Mouse (Mus musculus) retina, postnatal 7 days (tissue): ENCODE data around the gene Cenpt.
A peak's percentile ranks its signal among the peaks of the same experiment; 100 is the strongest.

Experiments
- DNase-seq: peaks from one replicate; pipeline ENCODE4 v3.0.0-alpha.2; 2012; ENCODE audit warnings: low read depth, low spot score

Cenpt gene

DNA sequence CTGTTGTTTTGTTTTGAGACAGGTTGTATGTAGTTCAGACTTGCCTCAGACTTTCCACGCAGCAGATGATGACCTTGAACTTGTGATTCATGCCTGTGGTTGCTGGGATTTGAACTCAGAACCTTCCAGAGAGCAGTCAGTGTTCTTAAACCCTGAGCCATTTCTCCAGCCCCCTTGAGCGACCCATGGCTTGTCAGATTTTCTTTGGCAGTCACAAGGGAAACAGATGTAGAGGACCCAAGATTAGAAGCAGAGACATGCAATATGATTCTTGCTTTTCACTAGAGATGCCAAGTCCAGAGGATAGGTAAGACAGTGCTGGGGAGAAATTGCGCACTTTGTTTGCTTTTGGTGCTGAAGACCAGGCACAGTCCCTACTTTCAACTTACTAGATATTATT lies at the start of gene Cenpt:
TSS of gene Cenpt (minus strand) at position 101 of the 400 bp plus-strand sequence.
- DNase-seq = no peak

DNA sequence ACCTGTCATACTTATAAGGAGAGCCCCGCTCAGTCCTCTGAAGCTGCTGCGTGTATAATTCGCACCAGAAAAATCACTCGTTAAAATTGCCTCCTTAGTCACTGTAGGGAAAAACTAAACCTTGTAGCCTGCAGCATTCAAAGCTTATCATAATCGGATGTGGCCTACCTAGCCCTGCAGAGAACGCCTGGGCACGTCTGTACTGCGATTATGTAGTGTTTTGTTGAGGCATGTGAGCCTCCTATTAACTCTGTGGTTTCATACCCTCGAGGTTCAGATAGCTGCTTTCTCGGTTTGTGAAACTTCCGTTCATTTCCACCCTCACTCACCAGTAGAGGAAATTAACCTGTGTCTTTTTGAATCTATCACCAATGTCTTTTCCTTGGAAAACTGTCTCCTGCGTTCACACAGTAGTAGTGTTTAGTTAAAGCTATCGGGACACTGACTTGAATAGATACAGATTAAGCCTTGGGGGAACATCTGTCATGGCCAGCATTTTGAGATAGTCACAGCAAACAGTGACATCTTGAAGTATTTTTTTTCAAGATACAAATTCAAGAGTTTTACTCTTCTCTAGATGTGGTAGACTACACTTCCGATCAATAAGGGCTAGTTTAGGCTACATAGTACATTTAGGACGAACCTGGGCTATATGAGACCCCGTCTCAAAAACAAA lies 48.0 kb upstream of the Cenpt start:
- DNase-seq = peak; percentile 17

DNA sequence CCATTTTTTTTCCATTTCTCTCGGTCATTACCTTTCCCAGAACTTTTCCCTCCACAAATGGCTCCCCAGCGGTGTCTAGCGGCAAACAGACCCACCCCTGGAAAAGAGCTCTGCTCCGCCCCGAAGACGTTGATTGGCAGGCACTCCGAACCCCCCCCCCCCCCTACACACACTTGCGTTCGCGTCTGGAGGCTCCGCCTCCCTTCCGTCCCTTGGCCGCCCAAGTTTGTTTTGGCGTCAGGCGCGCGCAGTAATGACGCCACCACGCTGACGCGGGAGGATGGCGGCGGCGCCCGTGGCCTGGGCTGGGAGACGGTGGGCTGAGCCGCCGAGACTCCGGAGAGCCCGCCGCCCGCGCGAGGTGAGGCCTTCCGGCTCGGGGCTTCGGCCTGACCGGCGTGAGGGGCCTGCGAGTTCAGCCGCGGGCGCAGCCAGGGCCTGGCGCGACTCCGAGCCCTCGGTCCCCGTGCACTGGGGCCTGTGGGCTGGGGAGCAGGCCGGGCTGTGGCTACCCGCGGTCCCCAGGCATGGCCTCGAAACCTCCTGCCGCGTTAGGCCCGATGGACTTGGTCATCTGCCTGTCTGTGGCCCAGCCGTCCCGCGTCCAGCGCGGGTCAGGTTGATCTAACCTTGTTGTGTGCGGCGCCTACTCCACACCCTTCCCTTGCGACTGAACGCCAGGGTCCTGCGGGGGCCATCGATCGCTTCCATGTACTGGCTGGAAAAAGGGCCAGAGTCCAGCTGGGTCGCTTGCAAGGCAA lies 47.3 kb upstream of the Cenpt start, which contains the start of gene Pskh1:
TSS of gene Pskh1 (plus strand) at position 262 of the 761 bp plus-strand sequence.
- peak; percentile 86 for DNase-seq

DNA sequence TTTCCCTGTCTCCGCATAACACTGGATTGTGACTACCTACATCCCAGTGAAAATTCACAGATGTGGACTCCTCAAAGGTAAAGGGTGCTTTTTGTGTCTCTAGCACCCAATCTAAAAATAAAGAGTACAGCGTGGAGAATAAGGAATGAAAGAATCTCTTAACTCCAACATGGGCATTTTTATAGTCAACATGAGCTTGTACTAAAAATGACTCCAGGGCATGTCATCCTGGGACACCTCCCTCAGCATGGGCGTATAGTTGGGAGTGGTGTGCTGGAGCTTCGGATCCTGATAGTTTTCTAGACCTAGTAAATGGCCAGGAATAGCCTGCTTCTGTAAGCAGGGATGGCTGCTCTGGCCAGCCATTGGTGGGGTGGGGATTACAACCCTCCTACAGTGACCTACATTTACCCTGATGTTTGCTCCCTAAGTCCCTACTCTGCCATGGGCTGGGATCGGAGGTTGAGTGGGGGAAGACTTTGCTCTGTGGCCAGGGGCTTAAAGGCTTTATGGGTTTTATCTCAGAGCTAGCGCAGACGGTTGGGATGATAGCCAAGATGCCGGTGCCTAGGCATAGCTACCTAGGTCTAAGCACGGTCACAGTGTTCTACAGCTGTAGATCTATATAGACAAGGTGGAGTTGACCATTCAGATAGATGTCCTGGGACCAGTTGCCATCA lies 44.9 kb upstream of the Cenpt start:
- peak; percentile 86 for DNase-seq

DNA sequence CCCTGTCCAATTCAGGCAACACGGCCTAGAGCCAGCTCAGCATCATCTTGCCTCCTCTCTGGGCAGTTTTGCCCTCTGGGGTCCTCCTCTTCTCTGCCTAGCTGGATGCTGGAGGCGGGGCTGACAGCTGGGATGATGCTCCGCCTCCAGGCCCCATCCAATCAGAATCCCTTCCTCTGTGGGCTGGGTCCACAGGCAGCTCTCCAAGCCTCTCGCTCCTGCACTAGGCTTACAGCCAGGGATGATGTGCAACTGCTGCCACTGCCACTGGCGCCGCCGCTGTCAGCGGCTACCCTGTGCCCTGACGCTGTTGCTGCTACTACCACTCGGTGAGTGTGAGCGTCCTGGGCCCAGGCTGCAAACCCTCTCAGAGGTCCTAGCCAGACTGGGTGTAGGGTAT lies 40.3 kb upstream of the Cenpt start, which contains the start of gene Nrn1l:
TSS of gene Nrn1l (plus strand) at position 229 of the 400 bp plus-strand sequence.
- peak; percentile 60 for DNase-seq

DNA sequence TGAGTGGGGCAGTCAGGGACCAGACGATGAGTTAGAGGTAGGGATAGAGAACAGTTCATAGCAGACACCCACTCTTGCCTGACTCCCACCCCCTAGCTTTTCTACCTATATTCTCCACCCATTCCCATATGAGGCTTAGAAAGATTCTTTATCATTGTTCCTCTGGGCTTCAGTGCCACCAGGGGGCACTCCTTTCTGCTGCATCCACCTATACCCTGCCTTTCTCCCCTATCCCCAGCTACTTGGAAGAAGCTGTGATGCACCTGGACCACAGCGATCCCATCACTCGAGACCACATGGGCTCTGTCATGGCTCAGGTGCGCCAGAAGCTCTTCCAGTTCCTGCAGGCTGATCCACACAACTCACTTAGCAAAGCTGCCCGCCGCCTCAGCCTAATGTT lies 39.4 kb upstream of the Cenpt start:
- DNase-seq = peak; percentile 33

DNA sequence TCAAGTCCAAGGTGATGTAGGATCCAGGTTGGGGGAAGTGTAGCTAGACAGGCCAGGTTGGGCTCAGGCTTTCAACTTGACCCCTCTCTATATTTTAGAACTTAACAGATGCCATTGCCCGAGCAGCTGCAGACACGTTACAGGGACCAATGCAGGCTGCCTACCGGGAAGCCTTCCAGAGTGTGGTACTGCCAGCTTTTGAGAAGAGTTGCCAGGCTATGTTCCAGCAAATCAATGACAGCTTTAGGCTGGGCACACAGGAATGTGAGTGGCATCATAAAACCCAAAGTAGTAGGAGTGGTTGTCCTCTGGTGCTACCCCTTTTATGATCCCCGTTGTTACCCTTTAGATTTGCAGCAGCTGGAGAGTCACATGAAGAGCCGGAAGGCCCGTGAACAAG lies 37.8 kb upstream of the Cenpt start:
- no peak for DNase-seq

DNA sequence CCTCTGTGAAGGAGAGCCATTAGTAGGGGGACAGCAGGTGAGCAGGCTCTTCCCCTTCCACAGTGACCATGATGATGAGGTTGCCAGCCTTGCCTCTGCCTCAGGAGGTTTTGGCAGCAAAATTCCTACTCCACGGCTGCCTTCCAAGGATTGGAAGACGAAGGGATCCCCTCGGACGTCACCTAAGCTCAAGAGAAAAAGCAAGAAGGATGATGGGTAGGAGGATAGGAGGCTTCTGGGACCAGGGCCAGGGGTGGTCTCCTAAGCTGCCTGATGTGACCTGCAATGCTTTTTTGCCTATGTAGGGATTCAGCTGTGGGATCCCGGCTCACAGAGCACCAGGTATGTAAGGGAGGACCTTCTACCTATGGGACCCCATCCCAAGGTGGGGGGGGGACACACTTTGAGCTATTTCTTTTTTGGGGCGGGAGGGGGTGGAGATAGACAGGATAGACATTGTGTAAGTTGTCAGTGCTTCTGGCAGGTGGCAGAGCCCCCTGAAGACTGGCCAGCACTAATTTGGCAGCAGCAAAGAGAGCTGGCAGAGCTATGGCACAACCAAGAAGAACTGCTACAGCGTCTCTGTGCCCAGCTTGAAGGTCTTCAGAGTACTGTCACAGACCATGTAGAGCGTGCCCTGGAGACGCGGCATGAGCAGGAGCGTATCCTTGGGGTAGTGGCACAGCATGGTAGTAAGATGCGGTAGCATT lies 36.8 kb upstream of the Cenpt start:
- no peak for DNase-seq

DNA sequence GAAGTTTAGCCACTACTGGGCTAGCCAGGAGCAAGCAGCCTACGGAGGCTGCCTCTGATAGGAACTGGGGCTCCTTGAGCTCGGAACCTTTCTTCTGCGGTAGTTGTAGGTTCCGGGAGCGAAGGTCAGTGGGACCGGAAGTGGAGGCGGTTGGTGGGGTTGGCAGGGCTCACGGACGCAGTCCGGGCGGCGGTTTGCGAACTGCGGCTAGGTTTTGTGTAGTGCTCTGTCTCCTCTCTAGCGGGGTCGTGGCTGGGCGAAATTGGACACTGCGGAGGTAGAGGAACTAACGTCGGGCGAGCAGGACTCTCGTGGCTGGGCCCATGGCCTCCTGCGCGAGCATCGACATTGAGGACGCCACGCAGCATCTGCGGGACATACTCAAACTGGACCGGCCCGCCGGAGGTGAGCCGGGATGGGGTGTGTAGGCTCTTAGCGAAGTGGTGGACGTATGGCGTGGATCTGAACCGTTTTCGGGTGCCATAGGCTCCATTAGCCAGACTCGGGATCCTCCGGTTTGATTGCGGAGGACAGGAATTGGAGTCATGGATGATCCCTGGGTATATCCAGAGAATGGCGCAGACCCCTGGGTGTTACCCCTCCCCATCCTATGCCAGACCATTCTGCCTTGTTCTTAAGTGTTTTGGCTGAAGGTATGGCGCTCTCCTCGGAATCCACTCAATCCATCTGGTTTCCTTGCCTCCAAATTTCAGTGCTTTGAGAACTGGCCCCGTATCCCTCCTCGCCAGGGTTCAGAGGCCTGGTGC lies 27.9 kb upstream of the Cenpt start, which contains the start of gene Edc4:
TSS of gene Edc4 (plus strand) at position 128 of the 767 bp plus-strand sequence.
- peak; percentile 73 for DNase-seq

DNA sequence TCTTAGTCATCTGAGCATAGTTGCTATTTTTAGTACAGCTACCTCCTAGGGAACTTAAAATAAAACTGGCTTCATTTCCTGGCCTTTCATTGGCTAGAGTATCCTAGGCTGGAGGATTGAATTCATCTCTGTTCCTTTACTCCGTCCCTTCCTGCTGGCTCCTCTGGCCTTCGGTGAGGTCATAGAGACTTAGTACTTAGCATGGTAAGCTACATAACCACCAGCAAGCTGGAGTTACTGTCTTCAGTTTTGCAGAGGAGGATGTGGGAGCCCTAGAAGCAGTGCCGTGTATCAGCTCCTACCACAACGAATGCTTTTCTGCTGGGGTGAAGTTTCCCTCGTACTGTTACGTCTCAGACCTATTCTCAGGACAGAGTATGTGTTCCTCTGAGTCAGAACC lies 21.2 kb upstream of the Cenpt start:
- no peak for DNase-seq

DNA sequence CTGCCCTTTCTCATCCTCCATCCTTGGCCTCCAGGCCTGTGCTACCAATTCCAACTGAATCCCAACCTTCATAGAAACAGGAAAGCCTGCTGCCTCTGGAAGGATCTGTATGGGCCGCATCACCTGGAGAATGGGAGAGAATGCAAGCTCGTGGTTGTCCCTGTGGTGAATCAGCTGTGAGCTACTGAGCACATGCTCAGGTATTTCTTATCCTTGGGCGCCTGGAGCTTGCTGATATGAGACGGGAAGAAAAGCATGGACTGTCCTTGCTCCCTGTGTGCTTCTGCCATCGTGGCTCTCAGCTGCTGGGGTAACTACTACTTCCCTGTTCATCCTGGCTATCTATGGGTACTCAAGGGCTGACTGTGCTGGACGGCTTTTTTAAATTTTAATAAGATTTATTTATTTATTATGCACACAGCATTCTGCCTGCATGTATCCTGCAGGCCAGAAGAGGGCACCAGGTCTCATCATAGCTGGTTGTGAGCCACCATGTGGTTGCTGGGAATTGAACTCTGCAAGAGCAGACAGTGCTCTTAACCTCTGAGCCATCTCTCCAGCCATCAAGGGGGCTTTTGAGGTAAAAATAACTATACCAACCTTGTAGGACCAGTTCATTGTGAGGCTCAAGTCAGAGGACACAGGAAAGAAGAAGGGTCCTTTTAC lies 13.4 kb upstream of the Cenpt start:
- no peak for DNase-seq

DNA sequence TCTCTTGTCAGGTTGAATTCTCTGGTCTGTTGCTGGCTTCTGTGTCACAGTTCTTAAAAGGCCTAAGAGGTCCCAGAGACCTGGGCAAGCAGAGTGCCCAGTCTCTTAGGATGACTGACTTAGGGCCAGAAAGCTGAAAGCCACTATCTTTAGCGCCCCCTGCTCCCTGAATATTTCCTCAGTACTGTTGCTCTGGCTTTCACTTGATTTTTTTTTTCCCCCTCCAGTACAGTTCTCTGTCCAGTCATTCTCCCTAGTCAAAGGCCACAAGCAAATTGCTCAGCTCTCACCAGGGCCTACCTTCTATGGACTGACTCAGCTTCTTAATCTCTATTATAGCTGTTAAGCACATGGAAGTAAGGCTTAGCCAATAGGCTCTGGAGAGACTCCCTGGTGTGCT lies 8.9 kb upstream of the Cenpt start:
- no peak for DNase-seq

DNA sequence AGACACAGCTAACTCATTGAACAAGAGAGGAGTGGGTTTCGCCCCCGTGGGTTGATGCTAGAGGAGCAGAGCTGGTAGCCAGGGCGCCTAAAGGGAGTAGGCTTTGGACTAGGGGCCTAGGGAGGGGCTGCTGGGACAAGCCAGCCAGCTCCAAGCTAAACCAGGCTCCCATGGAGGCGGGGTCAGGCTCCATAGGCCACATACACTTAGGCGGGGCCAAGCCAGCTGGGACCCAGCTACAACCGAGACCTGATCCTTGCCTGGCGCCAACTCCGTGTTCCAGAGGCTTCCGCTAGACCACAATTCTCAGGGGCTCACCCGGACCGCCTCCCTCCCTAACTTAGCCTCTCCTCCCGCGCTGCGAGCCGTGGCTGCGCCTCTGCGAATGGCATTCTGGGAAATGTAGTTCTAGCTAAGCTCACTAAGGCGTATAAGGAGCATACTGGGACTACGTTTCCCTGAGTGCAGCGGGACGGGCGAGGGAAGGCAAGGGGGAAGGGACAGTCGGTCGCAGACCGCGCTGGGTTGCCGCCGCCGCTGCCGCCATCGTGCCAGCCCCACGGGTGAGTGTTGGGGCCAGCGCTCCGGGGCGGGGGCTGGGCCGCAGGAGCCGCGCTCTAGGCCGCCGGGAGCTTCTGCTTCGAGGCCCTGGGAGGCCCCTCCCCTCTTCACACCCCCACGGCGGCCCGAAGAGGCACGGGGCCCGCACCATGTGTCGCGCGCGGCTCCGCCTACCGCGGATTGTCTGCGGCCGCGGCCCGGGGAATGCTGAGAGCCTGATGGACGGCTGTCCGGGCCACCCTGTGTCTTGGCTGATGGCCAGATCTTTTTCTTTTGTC lies 7.3 kb upstream of the Cenpt start, which contains the start of gene Nutf2:
TSS of gene Nutf2 (plus strand) at position 438 of the 839 bp plus-strand sequence.
- peak; percentile 93 for DNase-seq

DNA sequence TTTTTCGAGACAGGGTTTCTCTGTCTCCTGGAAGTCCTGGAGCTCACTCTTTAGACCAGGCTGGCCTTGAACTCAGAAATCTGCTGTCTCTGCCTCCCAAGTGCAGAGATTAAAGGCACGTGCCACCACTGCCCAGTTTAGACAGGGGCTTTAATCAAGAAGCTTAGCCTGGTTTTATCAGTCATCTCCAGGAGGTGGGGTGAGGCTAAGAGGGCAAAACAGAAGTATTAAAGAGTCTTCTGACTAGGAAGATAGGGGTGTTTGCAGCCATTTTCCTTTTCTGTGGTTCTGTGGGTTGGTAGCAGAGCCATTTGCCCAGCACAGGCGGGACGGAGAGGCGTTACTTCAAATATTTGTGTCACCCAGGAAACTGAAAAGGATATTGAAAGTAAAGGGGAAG lies 6.2 kb upstream of the Cenpt start:
- no peak for DNase-seq

DNA sequence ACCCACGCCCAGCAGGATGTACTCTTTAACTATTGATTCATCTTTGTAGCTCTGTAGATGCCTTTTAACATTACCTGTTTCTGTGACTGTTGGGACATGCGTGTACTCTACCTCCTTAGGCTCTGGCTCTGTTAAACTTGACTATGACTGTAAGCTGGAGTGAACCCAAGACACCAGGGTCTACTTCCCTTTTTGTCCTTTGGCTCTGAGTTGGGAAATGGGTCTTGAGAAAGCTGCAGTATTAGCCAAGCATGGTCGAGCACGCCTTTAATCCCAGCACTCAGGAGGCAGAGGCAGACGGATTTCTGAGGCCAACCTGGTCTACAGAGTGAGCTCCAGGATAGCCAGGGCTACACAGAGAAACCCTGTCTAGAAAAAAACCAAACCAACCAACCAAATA lies 5.4 kb upstream of the Cenpt start:
- DNase-seq = no peak

DNA sequence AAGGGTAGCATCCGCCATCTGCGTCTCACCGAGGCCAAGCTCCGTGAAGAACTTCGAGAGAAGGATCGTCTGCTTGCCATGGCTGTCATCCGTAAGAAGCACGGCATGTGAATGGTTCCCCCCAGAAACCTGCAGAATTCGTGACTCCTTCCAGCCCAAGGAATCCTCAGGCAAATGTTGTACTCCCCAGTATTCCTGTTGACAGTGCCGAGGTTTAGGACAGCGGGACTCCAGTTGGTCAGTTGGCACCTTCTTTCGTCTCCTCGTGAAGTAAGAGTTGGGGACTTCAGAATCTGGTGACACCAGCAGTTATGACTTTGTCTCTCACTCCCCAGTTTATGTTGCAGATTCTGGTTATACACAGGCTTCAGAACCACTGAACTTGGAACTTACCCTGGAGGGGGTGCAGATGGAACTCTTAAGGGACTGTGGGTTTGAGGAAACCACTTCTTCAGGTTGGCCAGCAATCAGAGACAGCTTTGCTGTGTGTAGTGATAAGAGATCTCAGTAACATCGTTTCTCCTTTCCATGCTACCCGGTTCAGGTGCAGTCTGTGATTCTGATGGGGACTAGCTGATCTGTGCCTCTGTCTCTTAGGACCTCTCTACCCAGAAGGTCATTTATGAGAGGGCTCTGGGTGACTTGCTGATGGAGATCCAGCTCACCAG lies 3.2 kb upstream of the Cenpt start:
- no peak for DNase-seq

DNA sequence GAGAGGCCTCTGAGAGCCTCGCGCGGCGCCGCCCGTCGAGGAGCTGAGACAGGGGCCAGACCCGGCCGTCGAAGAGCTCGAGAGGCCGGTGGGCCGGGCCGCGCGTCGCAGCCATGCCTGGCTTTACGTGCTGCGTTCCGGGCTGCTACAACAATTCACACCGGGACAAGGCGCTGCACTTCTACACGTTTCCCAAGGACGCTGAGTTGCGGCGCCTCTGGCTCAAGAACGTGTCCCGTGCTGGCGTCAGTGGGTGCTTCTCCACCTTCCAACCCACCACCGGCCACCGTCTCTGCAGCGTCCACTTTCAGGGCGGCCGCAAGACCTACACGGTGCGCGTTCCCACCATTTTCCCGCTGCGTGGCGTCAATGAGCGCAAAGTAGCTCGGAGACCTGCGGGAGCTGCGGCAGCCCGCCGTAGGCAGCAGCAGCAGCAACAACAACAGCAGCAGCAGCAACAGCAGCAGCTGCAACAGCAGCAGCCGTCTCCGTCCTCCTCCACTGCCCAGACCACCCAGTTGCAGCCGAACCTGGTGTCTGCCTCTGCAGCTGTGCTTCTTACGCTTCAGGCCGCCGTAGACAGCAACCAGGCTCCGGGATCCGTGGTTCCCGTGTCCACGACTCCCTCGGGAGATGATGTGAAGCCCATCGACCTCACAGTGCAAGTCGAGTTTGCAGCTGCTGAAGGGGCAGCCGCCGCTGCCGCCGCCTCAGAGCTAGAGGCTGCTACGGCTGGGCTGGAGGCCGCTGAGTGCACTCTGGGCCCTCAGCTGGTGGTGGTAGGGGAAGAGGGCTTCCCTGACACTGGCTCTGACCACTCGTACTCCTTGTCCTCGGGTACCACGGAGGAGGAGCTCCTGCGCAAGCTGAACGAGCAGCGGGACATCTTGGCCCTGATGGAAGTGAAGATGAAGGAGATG lies 2.4 kb upstream of the Cenpt start:
- DNase-seq = no peak

DNA sequence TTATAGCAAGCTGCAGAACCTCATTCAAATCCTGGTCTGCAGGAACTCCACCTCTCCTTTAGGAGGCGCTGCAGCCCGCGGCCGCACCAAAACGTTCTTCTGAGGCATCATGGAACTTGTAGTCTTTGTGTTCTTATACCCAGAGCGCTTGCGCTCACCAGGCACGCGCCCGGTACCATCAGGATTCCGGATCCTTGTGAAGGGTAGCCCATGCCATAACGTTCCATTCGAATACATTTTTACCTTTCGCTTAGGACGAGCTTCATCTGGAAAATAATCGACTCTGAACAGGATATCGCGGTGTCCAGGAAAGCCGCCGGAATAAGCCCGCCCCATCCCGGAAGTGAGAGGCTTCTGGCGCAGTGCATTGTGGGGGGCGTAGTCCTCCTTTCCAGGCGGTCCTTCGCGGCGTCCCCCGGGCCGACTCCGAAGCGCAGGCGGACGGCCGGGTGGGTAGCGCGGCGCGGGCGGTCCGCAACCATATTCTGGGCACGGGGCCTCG lies 1.7 kb upstream of the Cenpt start, which contains the start of gene Thap11:
TSS of gene Thap11 (plus strand) at position 418 of the 502 bp plus-strand sequence.
- peak; percentile 88 for DNase-seq
